Mouse (Mus musculus) ES-E14 (cell line): ENCODE results near the gene Cnot10.

Source experiments
- HCFC1 ChIP-seq: IDR thresholded peaks from 2 replicates; pipeline ENCODE4 v1.6.1; 2012; ENCODE audit warnings: low read length, inconsistent platforms, borderline replicate concordance; ENCODE audit not compliant: insufficient read depth
- ZC3H11A ChIP-seq: IDR thresholded peaks from 2 replicates; pipeline ENCODE4 v1.6.1; 2012; ENCODE audit warnings: low read depth, mild to moderate bottlenecking, inconsistent platforms, low read length, borderline replicate concordance

- TF ChIP-seq HCFC1 = no peak
- TF ChIP-seq ZC3H11A = no peak
Observed at GRCm38 (mm10) chr9:114655356-114655755, 15.4 kb upstream of the Cnot10 start.
